Mouse (Mus musculus): ENCODE data around the gene Vma21.
A peak's percentile ranks its signal among the peaks of the same experiment; 100 is the strongest.

The Vma21 gene

DNA sequence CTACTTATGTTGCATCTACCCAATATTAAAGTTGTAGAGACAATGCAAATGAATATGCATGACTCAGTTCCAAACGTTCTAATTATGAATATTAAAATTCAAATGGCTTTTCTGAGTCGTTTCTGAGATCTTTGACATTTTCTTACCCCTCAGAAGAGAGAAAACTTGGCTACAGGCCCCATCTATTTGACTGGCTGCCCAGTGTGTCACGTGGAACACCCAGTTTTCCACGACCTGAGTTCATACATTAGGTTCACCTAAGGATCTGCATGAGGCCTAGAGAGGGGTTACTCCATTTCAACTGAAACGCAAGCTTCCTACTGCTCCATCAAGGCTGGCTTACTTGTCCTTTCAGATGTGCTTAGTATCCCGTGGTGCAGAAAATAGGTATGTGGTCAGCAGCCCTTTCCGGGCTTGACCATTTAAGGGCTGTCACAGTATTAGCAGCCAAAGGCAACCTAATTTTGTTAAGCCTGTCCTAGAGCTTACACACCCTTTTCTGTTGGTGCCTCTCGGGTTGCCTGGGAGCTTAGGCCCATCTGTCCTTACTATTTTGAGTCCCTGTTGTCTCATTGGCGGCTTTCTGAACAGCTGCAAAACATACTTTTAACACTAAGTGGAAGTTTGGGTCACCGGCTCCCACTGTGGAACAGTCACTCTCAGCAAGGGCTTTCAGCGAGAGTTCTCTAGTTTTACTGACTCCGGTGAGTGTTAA is at the start of gene Vma21:
Gene Vma21, plus strand, starts transcription at position 294 of the 715 bp plus-strand sequence.
- peak; percentile 3 for DNase-seq (ENCODE audit: low spot score)

DNA sequence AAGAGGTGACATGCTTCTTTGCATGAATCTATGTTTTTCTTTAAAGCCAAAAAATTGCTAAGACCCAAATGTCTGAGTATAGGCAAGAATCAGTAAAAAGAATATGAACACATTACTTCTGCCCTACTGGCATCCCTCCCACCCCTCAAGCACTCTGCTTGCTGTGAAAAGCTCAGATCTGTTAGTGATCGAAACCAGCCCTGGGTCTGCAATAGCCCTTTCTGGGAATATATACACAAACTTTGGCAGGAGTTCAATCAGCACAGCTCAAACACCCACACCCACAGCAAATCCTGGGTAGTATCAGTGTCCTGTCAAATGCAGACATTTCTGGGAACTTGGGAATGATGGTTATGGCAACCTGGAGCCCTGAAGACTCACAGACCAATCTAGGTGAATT is 47.8 kb upstream of the Vma21 start:
- no peak for DNase-seq (ENCODE audit: low spot score)

DNA sequence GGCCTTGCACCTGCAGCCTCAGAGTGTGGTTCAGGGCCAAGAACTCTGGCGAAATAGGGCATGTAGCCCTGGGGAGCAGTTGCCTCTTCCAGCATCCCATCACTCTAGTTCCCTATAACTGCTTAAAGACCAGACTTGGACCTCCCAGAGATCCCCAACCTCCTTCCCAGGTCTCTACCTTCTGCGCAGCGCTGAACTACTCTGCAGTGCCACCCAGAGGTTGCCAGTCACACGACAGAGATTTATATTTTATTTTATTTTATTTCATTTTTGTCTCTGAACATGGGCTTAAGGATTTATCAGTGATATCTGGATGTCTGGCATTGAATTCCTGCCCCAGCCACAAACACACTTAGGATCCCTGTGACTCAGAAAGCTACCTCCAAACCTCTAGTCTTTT is 24.6 kb upstream of the Vma21 start:
- DNase-seq (ENCODE audit: low spot score) = no peak

DNA sequence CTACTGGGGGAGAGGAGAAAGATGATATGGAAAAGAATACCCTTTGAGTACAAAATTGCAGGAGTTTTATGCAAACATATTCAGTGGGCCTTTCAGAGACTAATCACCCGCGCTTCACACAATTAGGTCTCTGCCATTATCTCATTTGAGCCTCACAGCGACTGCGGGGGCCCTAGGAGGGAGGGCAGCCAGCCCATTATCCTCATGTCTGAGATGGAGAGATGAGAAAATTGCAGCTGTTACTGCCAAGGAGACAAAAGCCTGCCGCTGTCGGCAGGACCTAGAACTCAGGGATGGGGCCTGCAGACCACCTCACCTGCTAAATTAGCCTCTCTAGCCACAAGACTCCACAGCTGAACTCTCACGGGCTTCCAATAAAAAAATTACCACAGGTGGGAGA is 18.0 kb upstream of the Vma21 start:
- no peak for DNase-seq (ENCODE audit: low spot score)

DNA sequence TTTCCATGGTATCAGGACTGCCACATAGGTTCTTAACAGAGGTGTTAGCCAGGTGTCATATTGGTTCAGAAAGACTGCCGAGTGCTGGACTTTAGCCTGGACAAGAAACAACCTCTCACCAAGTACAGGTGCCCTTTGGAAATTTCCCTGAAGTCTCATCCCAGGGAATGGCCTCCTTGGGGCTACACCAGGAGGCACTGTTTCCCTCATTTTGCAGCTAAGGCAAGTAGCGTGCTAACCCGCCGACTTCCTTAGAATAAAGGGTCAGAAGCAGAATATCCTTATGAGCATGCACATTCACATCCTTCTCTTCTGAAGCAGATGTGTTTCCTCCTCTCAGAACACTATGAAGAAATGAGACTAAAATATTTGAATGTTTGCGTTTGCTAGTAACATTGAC is 16.8 kb upstream of the Vma21 start:
- DNase-seq (ENCODE audit: low spot score) = no peak

DNA sequence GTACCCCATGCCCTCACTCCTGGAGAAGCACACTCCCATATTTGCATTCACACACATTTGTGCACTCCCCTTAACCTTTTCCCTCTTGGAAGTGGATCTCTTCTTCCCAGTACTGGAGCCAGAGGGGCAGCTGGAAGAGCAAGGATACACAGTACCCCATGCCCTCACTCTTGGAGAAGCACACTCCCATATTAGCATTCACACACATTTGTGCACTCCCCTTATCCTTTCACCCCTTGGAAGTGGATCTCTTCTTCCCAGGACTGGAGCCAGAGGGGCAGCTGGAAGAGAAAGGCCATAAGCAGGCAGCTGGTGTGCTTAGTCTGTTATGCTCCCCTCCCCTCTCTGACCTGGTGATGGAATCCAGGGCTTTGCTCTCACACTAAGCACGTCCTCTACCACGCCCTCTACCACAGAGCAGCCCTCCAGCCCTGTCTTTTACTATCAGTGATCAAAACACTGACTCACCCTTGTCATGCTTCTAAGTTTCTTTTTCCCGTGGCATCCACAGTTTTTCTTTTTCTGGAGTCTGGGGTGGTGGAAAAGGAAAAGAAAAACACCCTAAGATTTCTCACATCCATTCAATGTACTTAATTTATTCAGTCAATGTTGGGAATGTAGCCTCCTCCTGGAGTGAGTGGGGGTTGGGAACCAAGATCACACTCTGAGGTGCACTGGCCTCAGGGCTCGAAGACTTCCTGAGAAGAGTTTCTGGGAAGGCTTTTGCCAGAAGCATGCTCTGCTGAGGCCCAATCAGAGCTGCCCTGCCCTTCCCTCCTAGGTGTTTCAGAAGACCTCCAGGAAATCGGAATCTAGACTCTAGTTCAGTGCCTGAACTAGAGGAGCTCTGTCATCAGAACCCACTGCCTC is 3.5 kb upstream of the Vma21 start:
- no peak for DNase-seq (ENCODE audit: low spot score)

DNA sequence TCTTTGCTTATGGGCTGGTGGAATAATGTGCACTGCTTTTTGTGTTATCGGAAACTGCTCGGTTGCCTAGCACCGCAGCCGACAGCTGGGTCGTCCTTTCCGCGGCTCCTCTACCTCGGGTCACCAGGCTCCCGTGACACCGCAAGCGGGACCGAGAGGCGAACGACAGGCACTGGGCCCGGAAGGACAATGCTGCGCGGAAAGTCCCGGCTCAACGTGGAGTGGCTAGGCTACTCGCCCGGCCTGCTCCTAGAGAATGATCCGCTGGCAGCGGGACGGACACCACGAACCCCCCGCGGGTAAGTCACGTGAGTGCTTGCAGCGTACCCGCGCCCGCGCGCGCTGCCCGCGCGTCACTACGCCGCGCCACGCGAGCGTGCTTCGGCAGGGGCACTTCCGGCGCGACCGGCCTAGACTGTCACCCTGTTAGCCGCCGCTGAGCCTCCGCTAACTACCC is 705 bp downstream of the Vma21 start:
- peak; percentile 68 for DNase-seq (ENCODE audit: low spot score)

DNA sequence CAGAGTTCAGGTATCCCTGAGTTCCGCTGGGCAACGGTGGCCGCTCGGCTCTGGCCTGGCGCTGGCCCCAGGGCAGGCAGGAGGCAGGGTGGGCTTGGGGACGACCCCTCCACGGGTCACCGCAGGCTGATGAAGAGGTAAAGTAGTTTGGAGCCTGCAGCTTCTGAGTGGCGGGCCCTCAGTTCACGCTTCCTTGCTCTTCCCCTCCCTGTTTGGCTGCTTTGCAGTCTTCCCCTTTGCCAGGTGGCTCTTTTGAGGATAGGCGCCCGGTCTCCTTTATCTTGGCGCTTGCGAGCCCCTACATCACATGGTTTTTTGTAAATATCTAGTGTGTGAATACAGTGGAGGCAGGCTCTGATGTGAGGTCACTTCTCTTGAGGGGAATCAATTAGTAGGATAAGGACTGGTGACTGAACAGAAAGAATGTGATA is 1.2 kb downstream of the Vma21 start:
- DNase-seq (ENCODE audit: low spot score) = no peak

DNA sequence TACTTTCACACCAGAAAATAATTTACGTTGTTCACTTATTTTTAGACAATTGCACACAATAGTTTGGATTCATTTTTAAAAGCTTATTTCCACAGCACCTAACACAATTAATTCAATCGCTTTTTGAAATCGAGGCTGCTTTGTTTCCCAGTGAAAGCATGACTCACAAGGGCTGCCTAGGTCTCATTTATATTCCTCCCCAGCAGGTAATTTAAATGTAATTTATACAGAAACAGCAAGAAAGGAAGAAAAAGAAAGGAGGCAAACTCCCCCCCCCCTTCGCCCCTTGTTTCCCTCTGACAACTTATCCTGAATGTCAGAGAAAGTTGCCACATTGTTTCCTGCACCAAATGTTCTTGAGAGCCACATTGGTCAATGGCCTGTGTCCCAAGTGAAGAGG is 23.2 kb downstream of the Vma21 start:
- DNase-seq (ENCODE audit: low spot score) = no peak

DNA sequence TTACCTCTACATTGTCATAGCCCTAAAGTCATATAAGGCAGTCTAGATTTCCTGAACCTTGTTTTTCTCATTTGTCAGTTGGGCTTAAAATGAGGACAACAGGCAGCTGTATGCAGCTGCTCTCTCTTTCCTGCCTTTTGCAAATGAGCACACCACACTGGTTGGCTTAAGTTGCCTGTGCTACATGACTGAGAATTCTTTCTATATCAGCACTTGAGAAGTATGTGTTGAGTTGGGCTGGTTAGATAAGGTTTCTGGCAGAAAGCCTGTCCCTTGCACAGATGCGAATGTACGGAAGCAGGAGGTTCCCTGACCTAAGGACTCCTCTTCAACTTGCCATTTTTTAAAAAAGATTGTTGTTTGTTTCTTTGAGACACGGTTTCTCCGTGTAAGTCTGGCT is 31.0 kb downstream of the Vma21 start:
- no peak for DNase-seq (ENCODE audit: low spot score)

DNA sequence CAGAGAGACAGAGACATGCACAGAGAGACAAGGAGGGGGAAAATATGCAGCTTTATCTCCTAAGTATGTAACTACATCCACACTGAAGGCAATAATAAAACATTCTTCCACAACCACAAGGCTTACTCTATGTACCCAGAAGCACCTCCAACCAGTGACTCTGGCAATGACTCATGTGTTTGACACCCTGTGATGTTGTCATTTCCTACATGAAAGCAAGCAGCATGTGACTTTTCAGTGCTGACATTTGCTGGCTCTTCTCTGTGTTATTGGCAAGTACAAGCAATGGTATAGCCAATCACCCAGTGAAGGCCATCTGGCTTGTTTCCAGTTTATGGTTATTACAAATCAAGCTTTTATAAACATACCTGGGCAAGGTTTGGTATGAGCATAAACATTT is 38.1 kb downstream of the Vma21 start:
- no peak for DNase-seq (ENCODE audit: low spot score)
